Mouse (Mus musculus): ENCODE results near the gene Ptrh1.

The Ptrh1 gene

GRCm38 (mm10) chr2:32757056-32757845 lies 18.3 kb upstream of the Ptrh1 start, which contains the start of gene Tor2a:
Gene Tor2a, plus strand, starts transcription at chr2:32757234.
- DNase-seq (ENCODE audit: low read depth): peak; percentile 93

- DNase-seq (ENCODE audit: low read depth): no peak
These were observed 17.1 kb upstream of the Ptrh1 start for GRCm38 (mm10) chr2:32758503-32758902.

GRCm38 (mm10) chr2:32759001-32759400 lies 16.6 kb upstream of the Ptrh1 start:
- DNase-seq (ENCODE audit: low read depth): no peak

- DNase-seq (ENCODE audit: low read depth): no peak
These were observed 14.2 kb upstream of the Ptrh1 start for GRCm38 (mm10) chr2:32761361-32761760.

GRCm38 (mm10) chr2:32761859-32762258 lies 13.7 kb upstream of the Ptrh1 start:
- no peak for DNase-seq (ENCODE audit: low read depth)

- DNase-seq (ENCODE audit: low read depth): no peak
These were observed 12.2 kb upstream of the Ptrh1 start for GRCm38 (mm10) chr2:32763353-32763752.

- no peak for DNase-seq (ENCODE audit: low read depth)
These were observed 8.3 kb upstream of the Ptrh1 start for GRCm38 (mm10) chr2:32767241-32767640.

GRCm38 (mm10) chr2:32768661-32769285 lies 6.8 kb upstream of the Ptrh1 start:
- DNase-seq (ENCODE audit: low read depth): no peak

- no peak for DNase-seq (ENCODE audit: low read depth)
These were observed 6.1 kb upstream of the Ptrh1 start for GRCm38 (mm10) chr2:32769327-32770085.

- no peak for DNase-seq (ENCODE audit: low read depth)
These were observed 3.7 kb upstream of the Ptrh1 start for GRCm38 (mm10) chr2:32771886-32772285.

GRCm38 (mm10) chr2:32772626-32773279 lies 2.8 kb upstream of the Ptrh1 start:
- no peak for DNase-seq (ENCODE audit: low read depth)

GRCm38 (mm10) chr2:32776192-32776591 lies 606 bp downstream of the Ptrh1 start:
- no peak for DNase-seq (ENCODE audit: low read depth)

- no peak for DNase-seq (ENCODE audit: low read depth)
These were observed 2.5 kb downstream of the Ptrh1 start for GRCm38 (mm10) chr2:32778081-32778480.

GRCm38 (mm10) chr2:32779131-32779530 lies 3.5 kb downstream of the Ptrh1 start:
- no peak for DNase-seq (ENCODE audit: low read depth)

- no peak for DNase-seq (ENCODE audit: low read depth)
These were observed 4.1 kb downstream of the Ptrh1 start for GRCm38 (mm10) chr2:32779714-32780113.

- no peak for DNase-seq (ENCODE audit: low read depth)
These were observed 6.1 kb downstream of the Ptrh1 start for GRCm38 (mm10) chr2:32781710-32782109.

- DNase-seq (ENCODE audit: low read depth): no peak
These were observed 8.6 kb downstream of the Ptrh1 start, which contains the start of gene Cfap157 for GRCm38 (mm10) chr2:32784048-32784681. Gene Cfap157, minus strand, starts transcription at chr2:32784428.

- no peak for DNase-seq (ENCODE audit: low read depth)
These were observed 11.6 kb downstream of the Ptrh1 start for GRCm38 (mm10) chr2:32787176-32787575.

- DNase-seq (ENCODE audit: low read depth): no peak
These were observed 13.0 kb downstream of the Ptrh1 start for GRCm38 (mm10) chr2:32788581-32788980.

GRCm38 (mm10) chr2:32791297-32791696 lies 15.7 kb downstream of the Ptrh1 start:
- DNase-seq (ENCODE audit: low read depth): peak; percentile 31

- DNase-seq (ENCODE audit: low read depth): no peak
These were observed 20.3 kb downstream of the Ptrh1 start for GRCm38 (mm10) chr2:32795748-32796418.
